Mouse (Mus musculus) spleen, adult 2 months (tissue): ENCODE measurements around the gene Slc44a1.

Source experiments
- CTCF ChIP-seq: fragments of 200-500 bp; IDR thresholded peaks from 2 replicates; pipeline ENCODE4 v1.5.1; 2011; ENCODE audit warnings: mild to moderate bottlenecking, inconsistent platforms; ENCODE audit not compliant: insufficient read depth, insufficient read length, insufficient replicate concordance; ENCODE audit errors: extremely low read depth
- POLR2A ChIP-seq: fragments of 200-500 bp; IDR thresholded peaks from 2 replicates; pipeline ENCODE4 v1.6.1; 2011; ENCODE audit warnings: low read depth, low read length, inconsistent platforms

- TF ChIP-seq POLR2A: no peak
- TF ChIP-seq CTCF: no peak
Observed at GRCm38 (mm10) chr4:53458503-53458902, 18.3 kb downstream of the Slc44a1 start.
